Mouse (Mus musculus): ENCODE measurements around the gene Epsti1.
"Not testable (repeated sequence)": the region's sequence is repeated elsewhere in the genome, so short reads cannot be mapped to it uniquely, and the experiment has no call there.

Epsti1 gene

GRCm38 (mm10) chr14:77904171-77904762 lies at the start of gene Epsti1:
Epsti1 (plus strand) TSS chr14:77904239.
- DNase-seq (ENCODE audit: low read depth, low spot score), result no peak

DNA sequence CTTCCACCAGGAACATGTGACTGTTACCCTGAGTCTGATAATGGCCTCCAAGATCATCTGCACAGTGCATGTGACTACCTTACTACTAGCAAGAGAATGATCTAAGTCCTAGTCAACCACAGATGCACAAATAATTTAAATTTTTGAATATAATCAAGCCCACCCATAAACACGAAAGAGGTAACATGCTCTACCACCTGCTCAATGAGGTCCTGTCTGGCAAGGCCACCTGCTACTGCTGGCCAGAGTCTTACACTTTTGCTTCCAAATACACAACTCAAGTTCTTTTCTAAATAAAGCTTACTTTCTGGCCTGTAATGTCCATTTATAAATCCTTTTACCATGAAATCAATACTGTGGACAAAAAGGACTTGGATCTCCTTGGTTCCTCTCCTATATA lies 44.1 kb upstream of the Epsti1 start:
- DNase-seq (ENCODE audit: low read depth, low spot score), result no peak

GRCm38 (mm10) chr14:77860841-77861560 lies 43.0 kb upstream of the Epsti1 start:
- DNase-seq (ENCODE audit: low read depth, low spot score), result no peak

DNA sequence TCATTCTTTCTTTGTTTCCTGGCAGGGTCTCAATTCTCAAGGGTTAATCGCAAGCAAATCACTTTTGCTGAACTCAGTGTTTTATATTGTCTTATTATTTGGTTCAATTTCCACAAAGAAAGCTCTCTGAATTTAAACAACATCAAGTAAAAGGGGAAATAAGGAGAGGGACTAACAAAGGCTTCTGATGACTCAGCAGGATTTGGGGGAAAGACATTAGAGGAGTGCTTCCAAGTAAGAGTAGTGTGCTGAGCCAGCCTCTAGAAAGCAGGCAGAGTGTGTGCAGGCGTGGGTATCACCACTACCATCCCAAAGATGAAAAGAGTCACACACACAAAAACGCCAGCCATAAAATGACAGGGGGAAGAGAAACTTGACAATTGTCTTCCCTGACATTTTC lies 40.0 kb upstream of the Epsti1 start:
- DNase-seq (ENCODE audit: low read depth, low spot score), result no peak

DNA sequence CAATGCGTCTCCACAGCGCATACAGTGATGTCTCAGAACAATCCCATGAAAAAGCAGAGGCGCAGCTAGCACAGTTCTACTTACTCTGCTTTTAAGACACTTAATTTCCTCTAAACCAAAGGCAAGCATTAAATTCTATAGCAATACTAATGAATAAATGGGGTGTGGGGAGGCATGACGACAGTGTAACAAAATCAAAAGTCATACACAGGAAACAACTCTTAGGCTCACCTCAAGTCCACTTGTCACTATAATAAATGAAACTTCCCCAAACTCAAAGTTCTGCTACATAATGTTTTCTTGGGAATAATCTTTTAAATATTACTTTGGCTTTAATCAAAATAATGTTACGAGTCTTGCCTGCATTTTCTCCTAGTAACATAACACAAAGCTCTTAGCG lies 39.5 kb upstream of the Epsti1 start:
- no peak for DNase-seq (ENCODE audit: low read depth, low spot score)

- DNase-seq (ENCODE audit: low read depth, low spot score), result no peak
Observed at GRCm38 (mm10) chr14:77867601-77868000, 36.4 kb upstream of the Epsti1 start.

GRCm38 (mm10) chr14:77870926-77871325 lies 33.1 kb upstream of the Epsti1 start:
- no peak for DNase-seq (ENCODE audit: low read depth, low spot score)

DNA sequence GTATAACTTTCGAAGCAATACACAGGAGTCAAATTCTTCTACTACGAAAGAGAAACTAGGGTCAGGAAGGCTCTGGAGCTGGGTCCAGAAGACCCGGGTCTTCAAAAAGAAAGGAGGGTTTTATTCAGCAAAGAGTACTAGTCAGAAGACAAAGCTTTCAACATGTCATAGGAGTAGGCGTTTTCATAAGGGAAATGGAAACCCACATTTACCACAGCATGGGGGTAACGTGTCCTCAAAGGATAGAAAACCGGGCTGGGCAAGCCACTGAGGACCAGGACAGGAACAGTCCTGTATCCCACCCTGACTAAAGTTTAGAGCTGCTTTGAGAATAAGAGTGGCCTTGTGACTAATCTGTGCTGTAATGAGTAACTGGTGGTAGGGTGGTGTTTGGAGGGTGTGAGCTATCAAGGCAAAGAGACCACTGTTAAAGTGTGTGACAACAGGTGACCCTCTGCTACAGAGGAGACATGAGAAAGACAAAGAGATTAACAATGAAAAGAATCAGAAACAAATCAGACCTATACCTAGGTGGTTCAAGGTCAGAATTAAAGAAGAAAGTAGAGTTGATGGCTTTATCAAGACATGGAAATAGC lies 32.6 kb upstream of the Epsti1 start:
- no peak for DNase-seq (ENCODE audit: low read depth, low spot score)

DNA sequence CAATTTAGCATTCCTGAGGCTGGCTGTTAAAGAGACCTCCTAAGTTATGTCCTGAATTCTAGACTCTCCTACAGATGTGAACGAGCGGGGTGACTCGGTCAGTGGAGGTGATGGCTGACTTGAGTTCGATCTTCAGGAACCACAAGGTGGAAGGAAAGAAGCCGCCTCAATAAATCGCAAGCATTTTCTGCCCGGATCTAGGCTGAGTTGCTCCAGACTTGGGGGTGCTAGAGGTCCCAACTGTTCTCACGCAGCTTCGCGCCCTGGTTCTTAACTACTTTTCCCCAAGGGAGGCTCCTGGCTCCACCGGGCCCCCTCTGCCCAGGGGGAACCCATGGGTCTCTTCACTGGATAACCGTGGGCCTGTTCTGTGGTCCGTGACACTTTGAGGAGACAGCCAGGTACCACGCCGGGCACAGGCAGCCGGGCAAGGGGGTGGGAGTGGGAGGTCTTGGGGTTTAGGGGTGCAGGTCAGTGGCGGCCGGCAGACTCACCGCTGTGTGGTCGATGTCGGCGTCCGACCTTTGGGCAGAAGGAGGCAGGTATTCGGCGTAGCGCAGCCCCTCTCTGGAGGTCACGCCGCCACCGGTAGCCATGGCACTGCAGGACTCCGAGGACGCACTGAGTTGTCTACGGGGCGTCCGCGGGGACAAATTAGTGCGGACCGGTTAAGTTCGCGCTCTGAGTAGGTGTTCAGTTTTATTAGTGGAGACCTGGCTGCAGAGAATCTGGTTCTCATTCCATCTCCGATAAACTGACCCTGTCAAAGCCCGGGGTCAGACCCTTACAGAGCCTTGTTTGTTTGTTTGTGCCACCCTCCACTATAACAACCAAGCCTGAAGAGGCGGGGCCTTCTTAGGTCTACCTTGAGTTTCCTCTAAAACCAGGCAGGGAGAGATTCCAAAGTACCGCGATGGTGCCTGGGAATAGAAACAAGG lies 29.5 kb upstream of the Epsti1 start, which contains the start of gene Dnajc15:
Gene Dnajc15, minus strand, starts transcription at position 822 of the 938 bp plus-strand sequence.
- peak; percentile 82 for DNase-seq (ENCODE audit: low read depth, low spot score)

- DNase-seq (ENCODE audit: low read depth, low spot score), result no peak
Observed at GRCm38 (mm10) chr14:77876199-77876598, 27.8 kb upstream of the Epsti1 start.

DNA sequence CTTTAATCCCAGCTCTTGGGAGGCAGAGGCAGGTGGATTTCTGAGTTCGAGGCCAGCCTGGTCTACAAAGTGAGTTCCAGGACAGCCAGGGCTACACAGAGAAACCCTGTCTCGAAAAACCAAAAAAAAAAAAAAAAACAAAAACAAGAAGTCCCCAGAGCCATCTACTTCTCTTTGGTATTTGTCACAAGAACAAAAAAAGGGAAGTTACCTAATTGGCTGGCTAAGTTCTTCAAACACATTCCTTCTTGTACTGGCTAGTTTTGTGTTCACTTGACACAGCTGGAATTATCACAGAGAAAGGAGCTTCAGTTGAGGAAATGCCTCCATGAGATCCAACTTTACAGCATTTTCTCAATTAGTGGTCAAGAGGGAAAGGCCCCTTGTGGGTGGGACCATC lies 26.2 kb upstream of the Epsti1 start:
- DNase-seq (ENCODE audit: low read depth, low spot score), result not testable (repeated sequence)

DNA sequence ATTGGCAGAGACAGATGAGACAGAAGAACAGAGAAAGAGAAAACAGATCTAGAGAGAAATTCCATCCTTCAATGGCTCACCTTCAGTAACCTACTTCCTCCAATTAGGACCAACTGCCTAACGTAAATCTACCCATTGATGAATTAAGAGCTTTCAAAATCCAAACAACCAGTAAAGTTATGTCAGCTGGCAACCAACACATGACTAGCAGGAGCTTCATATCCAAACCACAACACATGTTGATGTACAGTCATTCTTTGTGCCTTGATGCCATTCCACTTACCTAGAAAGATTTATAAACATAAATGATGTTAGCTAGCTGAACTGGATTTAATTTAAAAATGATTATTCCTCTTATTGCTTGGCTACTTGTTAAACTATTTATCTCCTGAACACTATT lies 22.0 kb upstream of the Epsti1 start:
- no peak for DNase-seq (ENCODE audit: low read depth, low spot score)

DNA sequence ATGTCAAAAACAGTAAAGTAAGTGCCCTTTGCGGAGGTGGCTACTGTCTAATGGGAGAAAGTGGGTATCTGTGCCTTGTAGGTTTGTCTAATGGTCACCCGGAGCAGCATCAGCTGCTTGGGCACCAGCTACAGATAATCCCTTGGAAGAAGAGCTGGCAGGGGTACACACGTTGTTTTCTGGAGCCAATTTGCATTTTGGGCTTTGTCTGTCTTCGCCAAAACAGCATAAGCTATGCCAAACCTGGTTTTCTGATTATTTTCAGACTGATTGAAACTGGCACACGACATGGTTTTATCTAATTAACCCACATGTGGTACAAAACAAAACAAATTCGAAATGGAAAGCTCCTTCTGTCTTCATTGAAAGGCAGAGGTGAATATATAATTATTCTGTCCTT lies 21.4 kb upstream of the Epsti1 start:
- no peak for DNase-seq (ENCODE audit: low read depth, low spot score)

DNA sequence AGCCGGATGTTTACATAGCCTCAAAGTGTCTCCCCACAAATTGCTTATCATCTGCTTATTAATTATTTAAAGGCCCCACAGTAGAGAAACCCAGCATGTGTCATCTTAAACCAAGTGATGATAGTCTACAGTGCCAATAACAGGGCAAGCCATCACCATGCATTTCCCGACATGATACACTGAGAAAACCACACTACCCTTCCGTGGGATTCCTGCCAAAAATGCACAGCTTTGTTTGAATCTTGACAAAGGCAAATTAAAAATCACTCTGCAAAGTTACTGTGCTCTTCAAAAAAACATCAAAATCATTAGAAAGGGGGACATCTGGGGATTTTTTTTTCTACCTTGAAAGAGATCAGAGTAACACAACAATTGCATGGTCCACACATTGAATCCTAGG lies 17.7 kb upstream of the Epsti1 start:
- no peak for DNase-seq (ENCODE audit: low read depth, low spot score)

DNA sequence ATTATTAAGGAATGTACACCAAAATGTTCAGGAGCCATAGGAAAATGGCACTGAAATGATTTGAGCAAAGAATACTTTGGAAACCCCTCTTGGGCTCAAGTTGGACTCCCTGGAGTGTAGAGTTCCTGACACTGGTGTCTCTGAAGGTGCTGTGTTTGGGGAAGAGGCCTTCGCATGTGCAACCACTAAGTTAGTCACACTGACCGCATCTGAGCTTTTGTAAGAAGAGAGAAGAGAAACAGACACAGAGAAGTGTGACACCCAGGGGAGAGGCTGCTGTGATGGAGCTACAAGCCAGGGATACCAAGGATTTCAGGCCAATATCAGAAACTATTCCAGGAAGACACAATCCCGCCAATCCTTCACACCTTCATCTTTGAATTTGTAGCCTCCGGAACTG lies 17.1 kb upstream of the Epsti1 start:
- DNase-seq (ENCODE audit: low read depth, low spot score), result no peak

- DNase-seq (ENCODE audit: low read depth, low spot score), result peak; percentile 52
Observed at GRCm38 (mm10) chr14:77889911-77890310, 14.1 kb upstream of the Epsti1 start.

DNA sequence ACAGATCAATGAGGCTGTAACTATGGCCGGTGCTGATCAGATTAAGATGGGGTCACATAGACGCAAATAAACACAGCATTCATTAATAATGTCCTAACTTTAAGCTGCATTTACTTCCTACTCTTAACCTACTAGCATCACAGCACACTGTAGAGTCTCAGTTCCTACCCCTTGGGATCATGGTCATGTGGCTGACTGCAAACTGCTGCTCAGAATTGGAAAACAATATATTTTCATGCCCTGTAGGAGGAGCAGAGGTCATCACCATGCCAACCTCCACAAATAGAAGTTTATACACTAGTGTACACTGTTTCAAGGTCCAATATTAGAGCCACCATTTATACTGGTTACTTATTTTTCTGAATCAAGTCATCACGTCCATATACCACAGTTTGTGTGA lies 8.1 kb upstream of the Epsti1 start:
- DNase-seq (ENCODE audit: low read depth, low spot score), result no peak

- DNase-seq (ENCODE audit: low read depth, low spot score), result no peak
Observed at GRCm38 (mm10) chr14:77902541-77902940, 1.5 kb upstream of the Epsti1 start.

GRCm38 (mm10) chr14:77905466-77905865 lies 1.4 kb downstream of the Epsti1 start:
- no peak for DNase-seq (ENCODE audit: low read depth, low spot score)

DNA sequence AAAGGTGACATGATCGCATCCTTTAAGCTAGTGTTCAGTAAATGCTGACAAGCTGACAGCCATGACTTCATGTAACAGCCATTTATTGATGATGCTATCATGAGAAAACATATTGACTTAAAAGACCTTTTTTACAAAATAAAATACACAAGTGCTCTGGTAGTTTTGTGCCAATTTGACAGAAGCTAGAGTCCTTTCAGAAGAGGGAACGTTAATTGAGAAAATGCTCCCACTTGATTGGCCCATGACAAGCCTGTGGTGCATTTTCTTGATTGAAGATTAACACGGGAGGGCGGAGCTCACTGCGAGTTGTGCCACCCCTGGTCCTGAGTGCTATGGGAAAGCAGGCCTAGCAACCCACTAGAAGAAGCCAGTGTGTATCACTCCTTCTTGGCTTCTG lies 2.5 kb downstream of the Epsti1 start:
- no peak for DNase-seq (ENCODE audit: low read depth, low spot score)

- DNase-seq (ENCODE audit: low read depth, low spot score), result no peak
Observed at GRCm38 (mm10) chr14:77915776-77916175, 11.7 kb downstream of the Epsti1 start.

GRCm38 (mm10) chr14:77921641-77922040 lies 17.6 kb downstream of the Epsti1 start:
- DNase-seq (ENCODE audit: low read depth, low spot score), result no peak
